Mouse (Mus musculus) embryonic facial prominence, embryonic 15.5 days (tissue): ENCODE measurements around the gene Tmem19. TPM values are rescaled to one million over a fixed set of nuclear protein-coding genes. Genes with fewer than 3 reads are reported as not detected.

Experiments
- ATAC-seq: fragments of 200-750 bp; cut with Nextera tagmentation; 2 replicates; pipeline ENCODE4 v1.8.0; 2017; ENCODE audit warnings: low read depth, moderate TSS enrichment; ENCODE audit not compliant: insufficient number of reproducible peaks, low FRiP score, low TSS enrichment
- H3K27ac ChIP-seq: fragments of 300-500 bp; sonication (generic); replicated peaks from 2 replicates; pipeline ENCODE4 v1.5.1; 2015; ENCODE audit warnings: mild to moderate bottlenecking, inconsistent platforms
- H3K27me3 ChIP-seq: fragments of 300-500 bp; sonication (generic); 2 replicates; pipeline ENCODE4 v1.6.1; 2015; ENCODE audit warnings: inconsistent platforms
- H3K36me3 ChIP-seq: fragments of 300-500 bp; sonication (generic); 2 replicates; pipeline ENCODE4 v1.6.1; 2015; ENCODE audit warnings: mild to moderate bottlenecking, inconsistent platforms
- H3K4me1 ChIP-seq: fragments of 300-500 bp; sonication (generic); 2 replicates; pipeline ENCODE4 v1.6.1; 2015; ENCODE audit warnings: inconsistent platforms
- H3K4me2 ChIP-seq: fragments of 300-500 bp; sonication (generic); replicated peaks from 2 replicates; pipeline ENCODE4 v1.6.1; 2015; ENCODE audit warnings: mild to moderate bottlenecking, inconsistent platforms
- H3K4me3 ChIP-seq: fragments of 300-500 bp; sonication (generic); replicated peaks from 2 replicates; pipeline ENCODE4 v1.5.1; 2015; ENCODE audit warnings: mild to moderate bottlenecking, inconsistent platforms
- H3K9ac ChIP-seq: fragments of 300-500 bp; sonication (generic); 2 replicates; pipeline ENCODE4 v1.6.1; 2015; ENCODE audit warnings: inconsistent platforms
- H3K9me3 ChIP-seq: fragments of 300-500 bp; sonication (generic); replicated peaks from 2 replicates; pipeline ENCODE4 v1.6.1; 2016; ENCODE audit warnings: inconsistent platforms
- WGBS: fragments of 180-500 bp; shearing (Covaris S2); methylation state at CpG from one replicate; pipeline ENCODE4 v1.1.7; 2015; 5-methylcytosine and 5-hydroxymethylcytosine counted together
- polyA plus RNA-seq: library from polyadenylated mRNA; unstranded; fragments of >200 nt; fragmentation: Nextera tagmentation; extraction: Ambion mirVana; gene quantifications from 2 replicates; pipeline ENCODE4 v1.2.1, GENCODE M21; 2015

The Tmem19 gene
- polyA plus RNA-seq, 1 experiment from 2014 or later: 25.8 TPM

DNA sequence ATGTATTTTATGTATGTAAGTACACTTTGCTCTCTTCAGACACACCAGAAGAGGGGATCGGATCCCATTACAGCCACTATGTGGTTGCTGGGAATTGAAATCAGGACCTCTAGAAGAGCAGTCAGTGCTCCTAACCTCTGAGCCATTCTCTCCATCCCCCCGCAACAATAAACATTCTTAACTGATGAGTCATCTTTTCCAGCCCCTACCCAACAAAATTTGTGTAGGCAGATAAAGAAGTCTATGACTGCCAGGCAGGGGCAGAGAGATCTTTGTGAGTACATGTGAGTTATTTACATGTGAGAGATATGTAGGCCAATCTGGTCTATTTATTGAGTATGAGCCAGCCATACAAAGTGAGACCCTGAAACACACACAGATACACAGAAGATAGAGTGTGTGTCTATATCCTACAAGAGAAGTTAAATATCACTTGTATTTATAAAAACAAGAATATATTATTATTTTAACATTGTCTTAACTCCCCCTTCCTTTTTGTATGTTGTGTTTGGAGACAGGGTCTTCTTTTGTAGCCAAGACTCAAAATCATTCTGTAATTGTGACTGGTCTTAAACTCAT, 19.3 kb upstream of the Tmem19 start:
- H3K9ac ChIP-seq: no peak overlapping the region
- H3K4me1 ChIP-seq: peaks cover 10% of the 10 kb centered on the region; the same call in 1 of the 2 replicates
- H3K27ac ChIP-seq: no peak overlapping the region
- 78% methylated on average over 2 of the region's 2 CpGs for WGBS
- H3K9me3 ChIP-seq: no peaks in the 10 kb centered on the region
- ATAC-seq: no peak
- no peak overlapping the region for H3K4me3 ChIP-seq
- H3K4me2 ChIP-seq: no peak overlapping the region
- no peaks in the 10 kb centered on the region for H3K36me3 ChIP-seq
- H3K27me3 ChIP-seq: no peaks in the 10 kb centered on the region

DNA sequence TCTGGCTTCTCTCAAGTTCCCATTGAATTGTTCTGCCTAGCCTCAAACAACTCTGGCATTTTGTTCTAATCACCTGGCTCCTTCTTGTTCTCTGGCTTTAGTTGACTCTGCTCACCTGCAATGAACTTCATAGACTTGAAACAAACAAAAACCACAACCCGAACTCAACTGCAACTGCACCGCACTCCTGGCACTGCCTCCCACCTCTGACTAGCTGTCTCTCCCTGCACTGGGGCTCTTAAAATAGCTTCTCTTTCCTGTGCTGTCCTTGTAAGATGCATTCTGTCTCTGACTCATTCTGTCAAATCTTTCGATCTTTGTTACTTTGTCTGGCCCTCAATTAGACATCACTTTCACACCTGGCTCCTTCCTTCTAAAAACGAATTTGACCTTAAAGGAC, 850 bp upstream of the Tmem19 start:
- peak overlapping the region; percentile 94; the same call in 1 of the 2 replicates for H3K27ac ChIP-seq
- peaks cover 22% of the 10 kb centered on the region for H3K4me1 ChIP-seq
- WGBS: 83% methylated on average over 4 of the region's 4 CpGs

DNA sequence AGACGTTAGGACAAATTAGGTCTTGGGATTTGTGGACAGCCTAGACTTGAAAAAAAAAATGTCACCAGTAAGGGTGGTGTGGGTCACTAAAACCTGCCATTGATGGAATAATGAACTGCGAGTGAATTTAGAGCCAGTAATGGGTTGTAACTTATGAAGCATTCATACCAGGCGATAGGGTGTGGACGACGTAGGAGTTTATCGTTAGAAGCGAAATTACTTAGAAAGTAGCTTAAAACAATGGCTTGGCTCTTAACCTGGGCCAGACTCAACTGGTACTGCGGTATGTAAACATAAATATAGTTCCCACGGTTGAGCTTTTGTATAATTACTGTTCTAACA, 293 bp upstream of the Tmem19 start:
- peak overlapping the region; percentile 82 for H3K4me2 ChIP-seq
- peak overlapping the region; percentile 23; the same call in 1 of the 2 replicates for H3K9ac ChIP-seq
- no peak for ATAC-seq
- no peaks in the 10 kb centered on the region for H3K9me3 ChIP-seq
- no peaks in the 10 kb centered on the region for H3K36me3 ChIP-seq
- H3K4me3 ChIP-seq: peak overlapping the region; percentile 68
- no peaks in the 10 kb centered on the region for H3K27me3 ChIP-seq
- H3K27ac ChIP-seq: peak overlapping the region; percentile 94
- H3K4me1 ChIP-seq: peaks cover 22% of the 10 kb centered on the region
- 5% methylated on average over 9 of the region's 9 CpGs for WGBS

More for the DNA sequence above, 850 bp upstream of the Tmem19 start:
- Histone ChIP-seq H3K4me2 (peak overlapping the region; percentile 82), H3K9me3 (no peaks in the 10 kb centered on the region), H3K36me3 (no peaks in the 10 kb centered on the region), H3K27me3 (no peaks in the 10 kb centered on the region), H3K9ac (no peak overlapping the region; the same call in 1 of the 2 replicates), H3K4me3 (peak overlapping the region; percentile 68)
- no peak for ATAC-seq

DNA sequence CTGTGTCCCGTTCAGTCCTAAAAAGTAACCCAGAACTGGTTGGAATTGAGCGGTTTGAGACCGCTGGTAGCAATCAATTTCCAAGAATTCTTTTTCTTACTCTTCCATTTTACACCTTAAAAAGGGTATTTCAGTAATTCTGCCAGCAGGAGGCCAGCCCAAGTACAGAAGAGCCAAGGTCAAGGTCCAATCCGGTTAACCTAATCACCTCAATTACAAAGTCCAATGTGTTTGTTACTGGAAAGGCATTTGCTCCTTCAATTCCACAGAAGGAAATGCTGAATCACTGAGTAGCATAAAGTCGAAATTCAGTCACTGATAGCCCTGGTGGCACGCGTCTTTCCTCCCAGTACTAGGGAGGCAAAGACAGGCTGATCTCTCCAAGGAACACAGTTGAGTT, 3.2 kb downstream of the Tmem19 start:
- 89% methylated on average over 7 of the region's 7 CpGs for WGBS
- peaks cover 22% of the 10 kb centered on the region for H3K4me1 ChIP-seq
- H3K9ac ChIP-seq: no peak overlapping the region
- ATAC-seq: no peak
- H3K36me3 ChIP-seq: peaks cover 8% of the 10 kb centered on the region
- no peak overlapping the region for H3K27ac ChIP-seq
- H3K27me3 ChIP-seq: no peaks in the 10 kb centered on the region
- H3K4me3 ChIP-seq: no peak overlapping the region
- no peaks in the 10 kb centered on the region for H3K9me3 ChIP-seq
- no peak overlapping the region for H3K4me2 ChIP-seq

DNA sequence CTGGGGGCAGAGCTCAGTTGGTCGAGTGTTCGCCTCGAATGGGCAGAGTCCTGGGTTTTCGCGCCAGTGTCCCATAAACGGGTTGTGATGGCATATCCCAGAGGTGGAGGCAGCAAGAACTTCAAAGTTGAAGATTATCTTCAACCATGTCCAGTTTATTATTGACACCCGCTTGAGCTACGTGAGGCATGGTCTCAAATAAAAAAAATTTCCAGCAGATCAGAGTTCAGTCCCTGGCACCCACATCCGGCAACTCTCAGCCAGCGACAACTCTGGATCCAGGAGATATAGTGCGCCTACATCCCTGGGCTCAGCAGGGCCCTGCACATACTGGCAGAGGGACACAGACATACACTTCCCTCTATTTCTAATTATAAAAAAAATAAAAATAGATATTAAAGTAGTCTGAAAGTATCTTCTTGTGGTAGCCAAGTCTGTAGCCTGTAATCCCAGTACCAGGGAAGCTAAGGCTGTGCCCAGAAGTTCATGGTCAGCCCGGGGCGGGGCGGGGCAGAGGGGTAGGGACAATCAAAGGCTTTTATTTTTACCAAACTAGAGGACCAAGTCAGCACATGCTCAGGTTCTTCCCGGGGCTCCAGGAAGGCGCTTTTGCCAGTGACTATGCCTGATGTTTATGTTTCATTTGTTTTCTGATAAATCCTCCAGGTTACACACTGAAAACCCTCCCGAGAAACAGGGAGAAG, 3.9 kb downstream of the Tmem19 start:
- 90% methylated on average over 17 of the region's 17 CpGs for WGBS
- no peaks in the 10 kb centered on the region for H3K27me3 ChIP-seq
- H3K9me3 ChIP-seq: no peaks in the 10 kb centered on the region
- peaks cover 8% of the 10 kb centered on the region for H3K36me3 ChIP-seq
- no peak overlapping the region for H3K9ac ChIP-seq
- H3K27ac ChIP-seq: no peak overlapping the region
- H3K4me3 ChIP-seq: no peak overlapping the region
- H3K4me1 ChIP-seq: peaks cover 21% of the 10 kb centered on the region
- no peak overlapping the region for H3K4me2 ChIP-seq
- no peak for ATAC-seq

DNA sequence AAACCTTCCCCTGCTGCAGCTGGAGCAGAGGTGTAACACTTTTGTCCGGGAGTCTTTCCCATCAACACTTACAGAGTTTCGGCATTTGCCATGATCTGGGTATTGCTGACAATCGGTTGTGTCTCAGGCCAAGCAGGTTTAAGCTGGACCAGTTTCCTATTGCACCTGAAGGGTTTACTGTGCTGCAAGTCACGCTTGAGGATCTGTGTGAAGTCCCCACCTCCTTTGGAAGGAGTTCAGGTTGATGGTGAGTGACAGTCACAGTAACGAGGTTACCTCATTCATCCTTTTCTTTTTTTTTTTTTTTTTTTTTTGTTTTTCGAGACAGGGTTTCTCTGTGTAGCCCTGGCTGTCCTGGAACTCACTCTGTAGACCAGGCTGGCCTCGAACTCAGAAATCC, 6.2 kb downstream of the Tmem19 start:
- 81% methylated on average over 6 of the region's 7 CpGs for WGBS
- no peak for ATAC-seq
- Histone ChIP-seq H3K27me3 (no peaks in the 10 kb centered on the region), H3K4me3 (no peak overlapping the region), H3K36me3 (peaks cover 8% of the 10 kb centered on the region), H3K4me1 (peaks cover 7% of the 10 kb centered on the region), H3K27ac (no peak overlapping the region), H3K9me3 (no peaks in the 10 kb centered on the region), H3K9ac (no peak overlapping the region), H3K4me2 (no peak overlapping the region)

DNA sequence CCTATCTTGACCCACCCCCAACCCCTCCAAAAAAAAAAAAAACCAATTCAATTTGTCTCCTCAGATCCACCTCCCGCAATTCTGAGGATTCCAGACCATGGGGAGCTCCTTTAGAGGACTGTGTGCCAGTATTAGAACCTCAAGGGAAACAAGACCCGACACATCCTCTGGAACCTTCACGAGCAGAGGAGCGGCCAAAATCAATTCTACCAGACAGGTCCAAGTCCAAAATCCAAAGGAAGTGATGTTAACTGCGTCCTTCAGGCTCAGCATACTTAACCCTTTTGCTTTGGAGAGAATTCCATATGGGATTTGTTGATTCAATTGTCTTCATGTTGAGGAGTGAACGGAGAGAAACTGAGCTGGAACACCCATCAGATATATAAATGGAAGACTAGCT, 7.3 kb downstream of the Tmem19 start:
- H3K27me3 ChIP-seq: no peaks in the 10 kb centered on the region
- no peaks in the 10 kb centered on the region for H3K4me1 ChIP-seq
- whole genome bisulfite sequencing: 86% methylated on average over 6 of the region's 6 CpGs
- no peak overlapping the region for H3K4me3 ChIP-seq
- peaks cover 8% of the 10 kb centered on the region for H3K36me3 ChIP-seq
- H3K27ac ChIP-seq: no peak overlapping the region
- no peak overlapping the region for H3K4me2 ChIP-seq
- no peaks in the 10 kb centered on the region for H3K9me3 ChIP-seq
- no peak for ATAC-seq
- no peak overlapping the region for H3K9ac ChIP-seq

DNA sequence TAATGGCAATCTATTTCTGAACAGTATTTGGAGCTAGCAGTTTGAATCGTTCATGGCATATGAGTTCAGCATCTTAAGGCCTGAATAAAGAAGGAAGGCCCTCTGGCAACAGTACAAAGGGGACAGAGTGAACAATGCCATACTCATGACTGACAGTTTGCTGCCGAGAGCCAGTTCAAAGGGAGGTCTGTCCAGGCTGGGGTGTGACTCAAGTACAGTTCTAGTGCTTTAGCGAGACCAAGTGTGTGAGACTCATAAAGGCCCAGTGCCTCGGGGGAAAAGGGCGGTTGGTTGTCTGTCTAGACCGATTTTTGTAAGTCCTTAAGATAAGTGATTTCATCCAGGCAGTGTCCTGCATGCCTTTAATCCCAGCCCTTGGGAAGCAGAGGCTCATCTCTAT, 7.7 kb downstream of the Tmem19 start:
- no peak overlapping the region for H3K9ac ChIP-seq
- H3K27me3 ChIP-seq: no peaks in the 10 kb centered on the region
- no peak overlapping the region for H3K4me2 ChIP-seq
- 65% methylated on average over 6 of the region's 6 CpGs for WGBS
- no peak overlapping the region for H3K27ac ChIP-seq
- no peak overlapping the region for H3K4me3 ChIP-seq
- no peaks in the 10 kb centered on the region for H3K4me1 ChIP-seq
- H3K9me3 ChIP-seq: no peaks in the 10 kb centered on the region
- ATAC-seq: no peak
- H3K36me3 ChIP-seq: peaks cover 8% of the 10 kb centered on the region

DNA sequence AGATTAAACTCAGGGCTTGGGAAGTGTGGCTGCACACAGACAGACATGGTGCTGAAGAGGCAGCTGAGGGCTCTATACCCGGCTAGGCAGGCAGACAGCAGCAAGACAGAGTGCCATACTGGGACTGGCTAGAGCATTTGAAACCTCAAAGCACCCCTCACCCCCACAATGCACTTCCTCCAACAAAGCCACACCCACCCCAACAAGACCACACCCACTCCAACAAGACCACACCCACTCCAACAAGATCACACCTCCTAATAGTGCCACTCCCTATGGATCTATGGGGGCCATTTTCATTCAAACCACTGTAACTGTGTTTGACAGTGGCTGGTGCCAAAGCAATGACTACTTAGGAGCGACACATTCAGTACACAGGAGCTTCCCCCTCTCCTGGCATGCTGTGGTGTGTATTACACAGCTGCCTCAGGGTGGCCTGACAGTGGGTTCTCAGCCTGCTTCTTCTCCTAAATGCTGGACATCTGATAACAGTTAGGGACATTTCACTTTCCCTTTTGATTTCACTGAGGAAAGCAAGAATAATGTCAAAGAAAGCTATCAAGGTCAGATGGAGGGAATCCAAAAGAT, 11.4 kb downstream of the Tmem19 start:
- no peaks in the 10 kb centered on the region; the same call in 1 of the 2 replicates for H3K4me1 ChIP-seq
- no peak for ATAC-seq
- peaks cover 3% of the 10 kb centered on the region for H3K36me3 ChIP-seq
- no peak overlapping the region for H3K9ac ChIP-seq
- H3K4me2 ChIP-seq: no peak overlapping the region
- no peaks in the 10 kb centered on the region for H3K9me3 ChIP-seq
- H3K27me3 ChIP-seq: no peaks in the 10 kb centered on the region
- H3K4me3 ChIP-seq: no peak overlapping the region
- 78% methylated on average over 2 of the region's 2 CpGs for WGBS
- H3K27ac ChIP-seq: no peak overlapping the region

DNA sequence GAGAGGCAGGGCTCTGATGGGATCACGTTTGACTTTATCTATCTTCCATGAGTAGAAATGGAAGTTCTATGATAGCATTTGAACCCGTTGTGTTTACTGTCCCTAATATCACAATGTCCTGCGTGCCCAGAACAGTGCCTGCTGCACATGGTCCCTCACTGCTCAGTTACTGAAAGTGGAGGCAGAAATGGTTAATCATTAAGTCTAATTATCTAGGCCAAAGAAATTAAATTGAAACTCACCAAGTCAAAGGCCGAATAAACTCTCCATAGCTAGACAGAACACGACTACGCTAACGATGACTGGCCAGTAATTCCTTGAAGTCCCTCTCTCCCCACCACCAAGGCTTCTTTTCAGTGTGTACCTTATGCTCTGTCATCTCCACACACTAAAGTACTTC, 12.8 kb downstream of the Tmem19 start:
- no peak overlapping the region for H3K4me3 ChIP-seq
- WGBS: 81% methylated on average over 7 of the region's 7 CpGs
- no peaks in the 10 kb centered on the region for H3K9me3 ChIP-seq
- no peak overlapping the region for H3K27ac ChIP-seq
- ATAC-seq: no peak
- H3K27me3 ChIP-seq: no peaks in the 10 kb centered on the region
- H3K4me1 ChIP-seq: no peaks in the 10 kb centered on the region; the same call in 1 of the 2 replicates
- no peak overlapping the region for H3K9ac ChIP-seq
- H3K36me3 ChIP-seq: no peaks in the 10 kb centered on the region; the same call in 1 of the 2 replicates
- H3K4me2 ChIP-seq: no peak overlapping the region

DNA sequence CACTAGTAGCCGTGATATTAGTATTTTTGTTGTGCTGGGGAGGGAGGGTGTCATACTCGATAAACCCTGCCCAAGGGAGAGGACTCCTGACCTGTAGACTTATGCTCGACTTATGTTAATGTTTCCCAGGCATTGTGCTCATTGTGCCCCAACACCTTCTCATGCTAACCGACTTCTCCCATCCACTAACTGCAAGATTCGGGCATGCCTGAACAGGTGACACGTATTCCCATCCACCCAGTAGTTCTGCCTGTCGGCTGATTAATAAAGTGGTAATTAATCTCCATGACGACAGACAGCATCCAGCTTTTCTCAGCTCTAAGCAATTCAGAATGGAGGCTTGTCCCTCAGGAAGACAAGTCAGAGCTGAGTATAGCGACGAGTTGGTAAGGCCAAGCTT, 13.3 kb downstream of the Tmem19 start:
- Histone ChIP-seq H3K27ac (no peak overlapping the region), H3K9me3 (no peaks in the 10 kb centered on the region), H3K4me3 (no peak overlapping the region), H3K36me3 (no peaks in the 10 kb centered on the region; the same call in 1 of the 2 replicates), H3K4me2 (no peak overlapping the region), H3K9ac (no peak overlapping the region), H3K4me1 (no peaks in the 10 kb centered on the region; the same call in 1 of the 2 replicates), H3K27me3 (no peaks in the 10 kb centered on the region)
- ATAC-seq: peak; percentile 57; the same call in 1 of the 2 replicates
- 67% methylated on average over 10 of the region's 10 CpGs for WGBS
